ENCODE assay signal across 16 mouse cellular contexts in the genomic region with DNA sequence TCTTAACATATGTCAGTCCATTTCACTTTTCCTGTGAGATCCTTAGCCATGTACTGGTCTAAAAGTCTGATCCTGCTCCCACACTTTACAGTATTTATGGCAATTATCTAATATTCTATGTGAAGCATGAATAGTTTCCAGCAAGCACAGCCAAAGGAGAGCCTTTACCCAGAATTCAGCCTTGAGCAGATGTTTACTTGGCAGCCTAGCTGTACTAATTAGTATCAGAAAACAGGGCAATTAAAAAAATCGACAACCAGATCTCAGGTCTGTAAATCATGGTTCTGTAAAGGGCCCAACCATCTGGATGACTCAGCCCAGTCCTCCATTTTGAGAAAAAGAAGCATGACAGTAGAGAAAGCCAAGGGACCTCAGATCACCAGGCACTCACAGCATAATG. TPM values are rescaled to one million over a fixed set of nuclear protein-coding genes. Genes with fewer than 3 reads are reported as not detected.
DNase-seq lines count a peak whose midpoint lies in the region; ATAC-seq and TF ChIP-seq lines count a peak whose summit lies in the region.
"Had no signal": no experiment of that assay in that cellular context is flagged by ENCODE, and none has a peak within 500 bp of the region (broad histone marks: within the 10 kb centered on the region; RNA-seq: fewer than 3 reads in every experiment).

No protein-coding gene starts in this region.

- TF ChIP-seq EP300 in liver, postnatal 0 days (IDR thresholded peaks at IDR 0.05; ENCODE audit: low read depth): no peak

- no peak for TF ChIP-seq CTCF in liver, postnatal 0 days (IDR thresholded peaks at IDR 0.05; ENCODE audit: low read depth)

- peak; percentile 48 for ATAC-seq in liver, postnatal 0 days
- no peak for ATAC-seq in liver, embryonic 12.5 days
- peak; percentile 75; the same call in 1 of the 2 replicates for ATAC-seq in forebrain, embryonic 12.5 days (ENCODE audit: low FRiP score)
- peak; percentile 78 for ATAC-seq in hindbrain, embryonic 16.5 days

- H3K9me3 ChIP-seq in liver, postnatal 0 days (ENCODE audit: low read length): no peaks in the 10 kb centered on the region
- H3K9me3 ChIP-seq in liver, embryonic 12.5 days (replicated peaks): no peaks in the 10 kb centered on the region
- no peaks in the 10 kb centered on the region for H3K9me3 ChIP-seq in forebrain, embryonic 12.5 days
- H3K9me3 ChIP-seq in hindbrain, embryonic 16.5 days (ENCODE audit: control insufficient read depth, low read length): no peaks in the 10 kb centered on the region
- H3K9me3 ChIP-seq: G1E; limb, embryonic 13.5 days had no signal

- no peak overlapping the region for H3K9ac ChIP-seq in liver, postnatal 0 days (replicated peaks)
- no peak overlapping the region for H3K9ac ChIP-seq in liver, embryonic 12.5 days
- H3K9ac ChIP-seq in forebrain, embryonic 12.5 days: no peak overlapping the region
- no peak overlapping the region for H3K9ac ChIP-seq in hindbrain, embryonic 16.5 days (ENCODE audit: low read depth, low read length)
- H3K9ac ChIP-seq: limb, embryonic 13.5 days had no signal

- no peak for DNase-seq in liver, postnatal 0 days
- peak; percentile 24 for DNase-seq in retina, embryonic 14.5 days (ENCODE audit: low spot score)
- DNase-seq in left cerebral cortex, postnatal 14 days (ENCODE audit: low spot score in 2 of 2): no peak
- no peak for DNase-seq in heart, postnatal 4 days
- no peak for DNase-seq in spleen, adult 18-20 months
- DNase-seq: adrenal gland, postnatal 25 days; cerebellum, postnatal 10 days; heart, adult 18-20 months; lung, adult 2 months; right cerebral cortex, postnatal 4 days had no signal

- peaks cover 5% of the 10 kb centered on the region for H3K4me1 ChIP-seq in liver, postnatal 0 days (ENCODE audit: insufficient read depth)
- H3K4me1 ChIP-seq in liver, embryonic 12.5 days: no peaks in the 10 kb centered on the region
- H3K4me1 ChIP-seq in forebrain, embryonic 12.5 days: no peaks in the 10 kb centered on the region
- peaks cover 2% of the 10 kb centered on the region; the same call in 1 of the 2 replicates for H3K4me1 ChIP-seq in hindbrain, embryonic 16.5 days (ENCODE audit: control insufficient read depth, insufficient read depth, low read depth, low read length)
- H3K4me1 ChIP-seq: limb, embryonic 13.5 days had no signal

- no peak overlapping the region for H3K4me3 ChIP-seq in liver, postnatal 0 days (ENCODE audit: low read depth, low read length)
- H3K4me3 ChIP-seq in liver, embryonic 12.5 days: no peak overlapping the region
- H3K4me3 ChIP-seq in forebrain, embryonic 12.5 days (replicated peaks): no peak overlapping the region
- no peak overlapping the region for H3K4me3 ChIP-seq in hindbrain, embryonic 16.5 days (ENCODE audit: low read length)
- H3K4me3 ChIP-seq: limb, embryonic 13.5 days had no signal

- H3K36me3 ChIP-seq in liver, postnatal 0 days (replicated peaks; ENCODE audit: insufficient read depth, low read length): no peaks in the 10 kb centered on the region
- no peaks in the 10 kb centered on the region for H3K36me3 ChIP-seq in liver, embryonic 12.5 days
- H3K36me3 ChIP-seq in forebrain, embryonic 12.5 days (replicated peaks): no peaks in the 10 kb centered on the region
- H3K36me3 ChIP-seq in hindbrain, embryonic 16.5 days (ENCODE audit: control insufficient read depth, insufficient read depth, low read length): no peaks in the 10 kb centered on the region
- H3K36me3 ChIP-seq: G1E; limb, embryonic 13.5 days had no signal

- H3K27me3 ChIP-seq in liver, postnatal 0 days (ENCODE audit: insufficient read depth, low read length): no peaks in the 10 kb centered on the region
- H3K27me3 ChIP-seq in liver, embryonic 12.5 days (replicated peaks): no peaks in the 10 kb centered on the region
- H3K27me3 ChIP-seq in forebrain, embryonic 12.5 days: no peaks in the 10 kb centered on the region
- H3K27me3 ChIP-seq in hindbrain, embryonic 16.5 days (replicated peaks; ENCODE audit: control insufficient read depth, insufficient read depth, low read length): no peaks in the 10 kb centered on the region
- H3K27me3 ChIP-seq: limb, embryonic 13.5 days had no signal

- H3K27ac ChIP-seq in liver, postnatal 0 days (ENCODE audit: low read depth): peak overlapping the region; percentile 63
- H3K27ac ChIP-seq in liver, embryonic 12.5 days: no peak overlapping the region
- H3K27ac ChIP-seq in forebrain, embryonic 12.5 days: 0 out of 2 replicates have a peak overlapping the region, but pooled peaks have one; percentile 19
- H3K27ac ChIP-seq in hindbrain, embryonic 16.5 days (ENCODE audit: low read depth, low read length): no peak overlapping the region
- H3K27ac ChIP-seq: limb, embryonic 13.5 days; macrophage had no signal

- H3K4me2 ChIP-seq in liver, postnatal 0 days (ENCODE audit: low read depth, low read length): no peak overlapping the region
- no peak overlapping the region for H3K4me2 ChIP-seq in liver, embryonic 12.5 days
- H3K4me2 ChIP-seq in forebrain, embryonic 12.5 days: no peak overlapping the region
- no peak overlapping the region for H3K4me2 ChIP-seq in hindbrain, embryonic 16.5 days (ENCODE audit: low read length)
- H3K4me2 ChIP-seq: limb, embryonic 13.5 days had no signal

- intact Hi-C loops in left cerebral cortex, postnatal 14 days (cut with DNase I): no loop called here

- WGBS in liver, postnatal 0 days (ENCODE audit: insufficient replicate concordance): 77% methylated on average over 1 of the region's 1 CpGs
- WGBS in liver, embryonic 12.5 days (ENCODE audit: insufficient replicate concordance): 62% methylated on average over 1 of the region's 1 CpGs
- 34% methylated on average over 1 of the region's 1 CpGs for WGBS in forebrain, embryonic 12.5 days
- WGBS in hindbrain, embryonic 16.5 days: 64% methylated on average over 1 of the region's 1 CpGs

RNA-seq across cellular contexts. Expression of a gene that starts 57.6 kb away (rescaled TPM):
- 0.52 and 0.56 TPM in 2 replicates for polyA plus RNA-seq in liver, postnatal 0 days (2015; fragmentation: Nextera tagmentation; extraction: Ambion mirVana)
- polyA plus RNA-seq in liver, embryonic 12.5 days (2016; fragmentation: Nextera tagmentation; extraction: Ambion mirVana): 0.43 and 0.50 TPM in 2 replicates
- 1.4 and 1.6 TPM in 2 replicates for polyA plus RNA-seq in forebrain, embryonic 12.5 days (2016; fragmentation: Nextera tagmentation; extraction: Ambion mirVana)
- polyA plus RNA-seq in hindbrain, embryonic 16.5 days (2015; fragmentation: Nextera tagmentation; extraction: Ambion mirVana): 1.6 TPM in 2 replicates
- 10 to 100 TPM; 10.8 to 12.2 TPM for total RNA-seq in left cerebral cortex, postnatal 14 days (2021)
- 1 to 10 TPM; 5.4 to 5.6 TPM for total RNA-seq in heart, postnatal 4 days (2021)
- polyA plus RNA-seq: G1E had no signal

Comparison
In these comparisons a context has a peak if more than half of its experiments do, and no peak if none do; other contexts are left out.
1. H3K27ac ChIP-seq: peak in liver, postnatal 0 days (single experiment) and forebrain, embryonic 12.5 days (single experiment); none in liver, embryonic 12.5 days (single experiment) and hindbrain, embryonic 16.5 days (single experiment).